Mouse (Mus musculus) kidney, adult 2 months (tissue): ENCODE results near the gene Fam155a.

Source experiments
- CTCF ChIP-seq: fragments of 200-500 bp; conservative IDR thresholded peaks from 2 replicates; pipeline ENCODE4 v1.5.1; 2011; ENCODE audit warnings: low read depth, mild to moderate bottlenecking, control low read depth, low read length, moderate library complexity, mixed read lengths; ENCODE audit not compliant: insufficient read depth, insufficient read length
- POLR2A ChIP-seq: fragments of 200-500 bp; IDR thresholded peaks from one replicate; pipeline ENCODE4 v1.6.1; 2011; ENCODE audit warnings: low read depth, low read length, control low read depth

DNA sequence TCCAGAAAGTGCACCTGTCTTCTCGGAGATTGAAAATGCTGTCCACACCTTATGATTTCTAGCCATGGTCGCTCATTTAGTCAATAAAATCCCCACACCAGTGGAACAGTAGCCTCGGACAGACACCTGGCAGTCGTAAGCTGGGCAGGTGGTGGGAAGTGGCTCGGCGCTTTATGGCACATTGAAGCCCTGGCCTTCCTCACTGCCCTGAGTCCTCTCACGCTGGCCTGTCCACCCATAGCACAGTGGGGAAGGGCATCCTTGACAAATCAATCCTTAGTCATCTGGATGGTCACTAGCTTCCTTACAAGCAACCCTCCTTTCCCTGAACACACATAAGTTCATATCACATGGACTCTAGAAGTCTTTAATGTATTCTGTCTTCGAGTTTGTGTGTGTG lies 401.8 kb downstream of the Fam155a start:
- no peak for TF ChIP-seq CTCF
- no peak for TF ChIP-seq POLR2A
